Mouse (Mus musculus) yolk sac, embryonic 10.5 days (tissue): ENCODE data around the gene Tfip11.

Source experiments
- DNase-seq: peaks from one replicate; pipeline ENCODE4 v3.0.0-alpha.2; 2017; ENCODE audit warnings: low spot score

Gene Tfip11

GRCm38 (mm10) chr5:112364184-112364797 is 38.1 kb downstream of the Tfip11 start:
- DNase-seq: no peak

DNA sequence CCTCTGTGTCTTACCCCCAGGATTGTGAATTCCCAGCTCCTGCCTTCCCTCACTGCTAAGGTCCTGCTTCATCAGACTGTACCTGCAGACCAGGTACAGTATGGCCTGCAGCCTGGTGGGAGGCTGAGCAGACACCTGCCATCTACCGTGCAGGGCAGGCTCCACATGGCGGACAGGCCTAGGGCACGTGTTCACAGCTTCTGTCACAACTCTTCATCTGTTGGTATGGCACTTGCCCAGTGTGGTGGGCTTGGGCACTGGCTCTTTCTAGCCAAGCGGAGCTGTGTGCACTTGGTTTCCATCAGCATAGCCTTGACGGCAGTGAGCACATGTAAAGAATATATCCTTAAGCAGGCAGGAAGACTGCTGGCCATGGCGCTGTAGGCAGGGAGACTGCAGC is 40.7 kb downstream of the Tfip11 start:
- DNase-seq: no peak

- DNase-seq: no peak
Measured at GRCm38 (mm10) chr5:112367338-112367737, 41.2 kb downstream of the Tfip11 start.

DNA sequence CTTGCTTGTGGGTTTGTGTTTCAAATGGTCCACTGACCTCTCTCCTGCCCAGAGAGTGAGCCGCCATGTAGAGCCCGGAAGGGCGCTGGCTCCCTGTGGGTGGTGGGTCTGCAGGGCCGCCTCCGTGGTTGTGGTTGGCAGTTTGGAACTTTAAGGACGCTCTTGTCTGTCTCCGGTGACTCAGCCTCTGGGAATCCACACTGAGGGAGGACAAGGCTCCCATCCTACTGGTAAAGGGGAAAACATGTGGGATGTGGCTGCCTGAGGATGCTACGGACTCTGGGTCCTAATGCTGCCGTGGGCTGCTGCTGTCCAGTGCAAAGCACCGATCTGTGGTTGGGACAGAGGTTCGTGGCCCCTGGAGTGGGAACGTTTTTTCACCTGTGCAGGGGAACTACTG is 41.8 kb downstream of the Tfip11 start:
- no peak for DNase-seq

DNA sequence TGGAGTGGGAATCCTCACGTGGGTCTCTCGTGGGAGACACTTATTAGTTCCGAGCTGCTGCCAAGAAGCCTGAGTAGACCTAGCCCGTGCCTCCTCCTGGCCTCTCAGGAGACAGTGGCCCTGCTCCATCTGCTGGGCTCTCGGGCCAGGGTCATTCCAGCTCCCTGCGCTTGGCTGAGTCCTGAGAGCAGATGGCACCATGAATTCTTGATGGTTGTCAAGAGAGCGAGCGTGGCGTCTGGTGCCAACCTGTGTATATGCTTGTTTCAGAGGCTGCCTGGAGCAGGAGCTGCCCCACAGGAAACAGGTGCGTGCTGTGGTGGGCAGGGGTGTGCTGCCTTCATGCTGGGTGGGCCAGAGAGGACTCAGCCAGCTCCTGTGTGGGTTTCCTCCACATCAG is 42.5 kb downstream of the Tfip11 start:
- no peak for DNase-seq

- DNase-seq: no peak
Measured at GRCm38 (mm10) chr5:112369326-112369725, 43.2 kb downstream of the Tfip11 start.

DNA sequence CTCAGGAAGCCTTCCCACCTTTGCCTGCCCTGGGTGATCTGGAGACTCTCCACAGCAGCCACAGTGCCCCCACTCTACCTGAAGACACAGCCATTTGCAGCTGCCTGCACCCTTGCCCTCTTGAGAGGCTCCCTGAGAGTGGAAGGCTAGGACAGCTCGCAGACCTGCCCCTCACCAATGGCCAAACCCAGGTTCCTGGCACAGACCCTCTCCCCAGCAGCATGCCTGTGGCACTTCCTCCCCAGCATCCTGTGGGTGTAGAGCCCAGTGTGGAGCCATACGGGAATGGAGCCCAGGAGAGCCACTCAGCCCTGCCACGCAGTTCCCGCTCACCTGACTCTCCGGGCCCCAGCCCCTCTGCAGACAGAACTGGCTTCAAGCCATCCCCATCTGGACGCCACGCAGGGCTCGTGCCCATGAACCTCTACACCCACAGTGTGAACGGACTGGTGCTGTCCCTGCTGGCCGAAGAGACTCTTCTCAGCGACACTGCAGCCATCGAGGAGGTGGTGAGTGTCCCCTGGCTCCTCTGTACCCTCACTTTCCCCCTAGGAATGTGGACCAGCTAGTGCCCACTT is 44.2 kb downstream of the Tfip11 start:
- no peak for DNase-seq

- no peak for DNase-seq
Measured at GRCm38 (mm10) chr5:112371933-112372332, 45.8 kb downstream of the Tfip11 start.

GRCm38 (mm10) chr5:112376111-112376510 is 50.0 kb downstream of the Tfip11 start:
- no peak for DNase-seq

DNA sequence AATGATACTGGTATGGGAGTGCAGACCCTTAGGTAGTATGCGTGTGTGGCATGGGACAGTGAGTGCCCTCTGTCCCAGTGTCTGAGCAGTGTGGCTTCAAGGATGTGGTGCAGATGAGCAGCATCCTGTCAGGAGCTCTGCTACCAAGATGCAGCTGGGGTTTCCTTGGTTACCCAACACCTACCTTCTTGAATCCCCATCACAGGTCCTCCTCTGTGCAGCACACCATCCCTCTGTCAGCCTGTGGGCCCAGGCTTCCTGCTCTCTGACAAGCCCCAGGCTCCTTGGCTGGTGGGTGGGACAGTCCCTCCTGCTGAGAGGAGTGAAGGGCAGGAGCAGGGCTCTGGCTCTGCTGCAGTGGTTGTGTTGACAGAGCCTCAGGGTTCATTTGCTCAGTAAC is 51.2 kb downstream of the Tfip11 start:
- no peak for DNase-seq

- DNase-seq: peak; percentile 67
Measured at GRCm38 (mm10) chr5:112378716-112379115, 52.6 kb downstream of the Tfip11 start.

GRCm38 (mm10) chr5:112381154-112381553 is 55.0 kb downstream of the Tfip11 start:
- DNase-seq: no peak

GRCm38 (mm10) chr5:112382042-112382441 is 55.9 kb downstream of the Tfip11 start:
- no peak for DNase-seq

DNA sequence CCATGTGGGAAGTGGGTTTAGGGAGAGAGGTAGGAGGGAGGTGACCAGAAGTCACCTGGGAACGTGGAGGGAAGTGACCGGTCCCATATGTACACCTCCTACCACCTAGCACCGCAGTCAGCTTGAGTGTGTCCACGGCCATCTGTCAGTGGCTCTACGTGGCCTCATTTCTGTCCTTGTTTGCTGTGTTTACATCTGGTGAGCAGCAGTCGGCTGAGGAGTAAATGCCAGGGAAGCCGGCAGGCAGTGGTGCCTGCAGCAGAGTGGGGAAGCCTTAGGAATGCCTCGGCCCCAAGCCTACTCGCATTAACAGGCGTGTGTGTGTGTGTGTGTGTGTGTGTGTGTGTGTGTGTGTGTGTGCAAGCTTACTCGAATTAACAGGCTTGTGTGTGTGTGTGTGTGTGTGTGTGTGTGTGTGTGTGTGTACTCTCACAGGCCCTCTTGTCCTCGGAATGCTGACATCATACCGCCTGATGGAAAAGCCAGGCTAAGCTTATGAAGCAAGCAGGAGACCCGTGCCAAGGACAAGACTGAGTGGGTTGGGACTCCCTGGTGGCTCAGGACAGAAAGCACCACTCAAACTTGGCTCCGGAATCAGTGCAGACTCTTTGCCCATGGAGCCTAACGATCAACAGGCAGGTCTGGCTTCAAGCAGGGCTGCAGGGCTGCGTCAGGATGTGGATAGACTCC is 56.6 kb downstream of the Tfip11 start:
- peak; percentile 38 for DNase-seq

GRCm38 (mm10) chr5:112384805-112385472 is 58.8 kb downstream of the Tfip11 start:
- no peak for DNase-seq

DNA sequence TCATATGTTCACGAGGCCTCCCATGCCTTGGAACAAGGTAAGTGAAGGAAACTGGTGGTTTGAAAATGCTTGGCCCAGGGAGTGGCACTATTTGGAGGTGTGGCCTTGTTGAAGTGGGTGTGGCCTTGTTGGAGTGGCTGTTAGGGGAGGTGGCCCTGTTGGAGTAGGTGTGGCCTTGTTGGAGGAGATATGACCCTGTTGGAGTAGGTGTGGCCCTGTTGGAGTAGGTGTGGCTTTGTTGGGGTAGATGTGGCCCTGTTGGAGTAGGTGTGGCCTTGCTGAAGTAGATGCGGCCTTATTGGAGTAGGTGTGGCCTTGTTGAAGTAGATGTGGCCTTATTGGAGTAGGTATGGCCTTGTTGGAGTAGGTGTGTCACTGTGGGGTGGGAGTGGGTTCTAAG is 59.8 kb downstream of the Tfip11 start:
- DNase-seq: peak; percentile 34
